Mouse (Mus musculus) cerebellum, adult 9-10 months (tissue): ENCODE results near the gene Mphosph9.

Experiments used
- DNase-seq: peaks from one replicate; pipeline ENCODE4 v3.0.0; 2022

Gene Mphosph9

GRCm38 (mm10) chr5:124211669-124212068 is 116.1 kb downstream of the Mphosph9 start:
- no peak for DNase-seq

- DNase-seq: peak; percentile 65
Measured at GRCm38 (mm10) chr5:124211234-124211633, 116.5 kb downstream of the Mphosph9 start.

- DNase-seq: peak; percentile 68
Measured at GRCm38 (mm10) chr5:124210281-124211016, 117.3 kb downstream of the Mphosph9 start.

GRCm38 (mm10) chr5:124209850-124210249 is 117.9 kb downstream of the Mphosph9 start:
- no peak for DNase-seq

- DNase-seq: no peak
Measured at GRCm38 (mm10) chr5:124208030-124208429, 119.7 kb downstream of the Mphosph9 start.

GRCm38 (mm10) chr5:124206481-124207038 is 121.2 kb downstream of the Mphosph9 start:
- DNase-seq: no peak

GRCm38 (mm10) chr5:124205809-124206380 is 121.9 kb downstream of the Mphosph9 start:
- DNase-seq: no peak

- DNase-seq: no peak
Measured at GRCm38 (mm10) chr5:124205211-124205610, 122.6 kb downstream of the Mphosph9 start.

- no peak for DNase-seq
Measured at GRCm38 (mm10) chr5:124204127-124204794, 123.5 kb downstream of the Mphosph9 start.

- DNase-seq: no peak
Measured at GRCm38 (mm10) chr5:124203251-124203650, 124.5 kb downstream of the Mphosph9 start.

GRCm38 (mm10) chr5:124202071-124202470 is 125.7 kb downstream of the Mphosph9 start:
- DNase-seq: no peak

GRCm38 (mm10) chr5:124201564-124201963 is 126.2 kb downstream of the Mphosph9 start:
- DNase-seq: no peak
